Mouse (Mus musculus): ENCODE data around the gene Dhx38. TPM values are rescaled to one million over a fixed set of nuclear protein-coding genes. Genes with fewer than 3 reads are reported as not detected.

Dhx38 gene
- polyA plus RNA-seq, 1 experiment from 2014 or later, result 32.7 TPM

DNA sequence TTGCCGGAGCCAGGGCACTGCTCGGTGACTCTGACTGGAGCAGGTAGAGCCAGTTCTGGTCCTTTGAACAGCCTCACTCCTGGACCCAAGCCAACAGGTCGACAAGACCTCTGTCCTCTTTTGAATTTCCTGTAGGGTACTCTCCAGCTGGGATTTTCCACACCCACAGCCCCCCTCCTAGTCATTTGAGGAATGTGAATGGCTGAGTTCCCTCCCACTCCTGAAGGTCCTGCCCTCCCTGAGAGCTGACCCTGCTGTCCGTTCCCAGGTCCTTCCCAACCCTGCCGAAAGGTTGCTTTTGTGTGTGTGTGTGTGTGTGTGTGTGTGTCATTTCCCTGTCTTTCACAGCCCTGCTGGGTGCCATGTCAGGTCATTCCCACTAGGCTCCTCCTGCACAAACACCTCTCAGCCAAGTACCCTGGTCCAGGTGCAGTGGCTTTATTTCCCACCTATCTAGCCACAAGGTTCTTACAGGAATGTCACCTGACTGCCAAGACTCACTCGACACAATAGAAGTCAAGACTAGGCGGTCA, 21.4 kb upstream of the Dhx38 start:
- no peak for ATAC-seq (ENCODE audit: low FRiP score)
- H3K9me3 ChIP-seq, result no peaks in the 10 kb centered on the region
- WGBS, result 70% methylated on average over 7 of the region's 7 CpGs

DNA sequence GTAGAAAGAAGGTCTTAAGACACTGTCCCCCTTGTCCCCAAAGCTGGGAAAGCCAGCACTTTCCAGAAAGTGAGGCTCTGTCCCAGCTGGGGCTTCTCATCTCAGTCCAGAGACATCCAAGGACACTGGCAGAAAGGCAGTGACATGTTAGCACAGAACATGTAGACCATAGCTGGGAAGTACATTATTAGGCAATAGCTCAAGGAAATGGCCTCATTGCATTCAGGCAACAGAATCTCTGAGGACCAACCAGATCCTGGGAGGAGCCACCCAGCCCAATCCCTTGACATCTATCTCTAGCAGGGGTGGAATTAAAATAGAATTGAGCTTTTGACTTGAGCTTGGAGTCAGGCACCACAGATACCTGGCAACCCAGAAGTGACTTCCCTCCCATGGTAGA, 20.0 kb upstream of the Dhx38 start:
- no peak overlapping the region for H3K27ac ChIP-seq
- no peaks in the 10 kb centered on the region for H3K9me3 ChIP-seq
- no peaks in the 10 kb centered on the region for H3K27me3 ChIP-seq
- H3K4me1 ChIP-seq, result no peaks in the 10 kb centered on the region
- H3K36me3 ChIP-seq (replicated peaks), result no peaks in the 10 kb centered on the region
- H3K9ac ChIP-seq, result no peak overlapping the region
- no peak overlapping the region for H3K4me3 ChIP-seq (replicated peaks)
- no peak overlapping the region for H3K4me2 ChIP-seq
- ATAC-seq (ENCODE audit: low FRiP score), result no peak

More for the DNA sequence above, 21.4 kb upstream of the Dhx38 start:
- H3K4me1 ChIP-seq, result no peaks in the 10 kb centered on the region
- H3K4me3 ChIP-seq (replicated peaks), result no peak overlapping the region
- H3K36me3 ChIP-seq (replicated peaks), result peaks cover 7% of the 10 kb centered on the region
- no peak overlapping the region for H3K9ac ChIP-seq
- no peaks in the 10 kb centered on the region for H3K27me3 ChIP-seq
- H3K4me2 ChIP-seq, result no peak overlapping the region
- H3K27ac ChIP-seq, result no peak overlapping the region

DNA sequence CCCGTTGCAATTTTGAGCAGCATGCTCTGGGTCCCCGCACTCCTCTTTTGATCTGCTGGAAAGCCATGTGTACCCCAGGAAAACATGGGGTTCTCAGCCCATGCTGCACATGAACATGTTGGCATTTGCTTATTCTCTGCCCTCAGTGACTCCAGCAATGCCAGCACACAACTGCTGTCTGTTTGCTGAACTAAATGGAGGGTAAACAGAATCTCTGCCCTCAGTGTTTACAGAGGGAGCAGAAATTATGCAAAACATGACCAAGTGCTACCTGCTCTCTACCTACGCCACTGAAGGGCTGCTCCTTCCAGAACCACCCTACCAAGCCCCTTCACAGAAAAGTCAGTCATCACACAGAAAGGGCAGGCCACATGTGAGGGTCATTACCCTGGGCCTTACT, 19.2 kb upstream of the Dhx38 start:
- Histone ChIP-seq H3K9me3 (no peaks in the 10 kb centered on the region), H3K27ac (no peak overlapping the region), H3K4me2 (no peak overlapping the region), H3K4me3 (replicated peaks) (no peak overlapping the region), H3K36me3 (replicated peaks) (no peaks in the 10 kb centered on the region), H3K27me3 (no peaks in the 10 kb centered on the region; the same call in 1 of the 2 replicates), H3K4me1 (no peaks in the 10 kb centered on the region), H3K9ac (no peak overlapping the region)
- 85% methylated on average over 3 of the region's 3 CpGs for WGBS
- ATAC-seq (ENCODE audit: low FRiP score), result no peak

DNA sequence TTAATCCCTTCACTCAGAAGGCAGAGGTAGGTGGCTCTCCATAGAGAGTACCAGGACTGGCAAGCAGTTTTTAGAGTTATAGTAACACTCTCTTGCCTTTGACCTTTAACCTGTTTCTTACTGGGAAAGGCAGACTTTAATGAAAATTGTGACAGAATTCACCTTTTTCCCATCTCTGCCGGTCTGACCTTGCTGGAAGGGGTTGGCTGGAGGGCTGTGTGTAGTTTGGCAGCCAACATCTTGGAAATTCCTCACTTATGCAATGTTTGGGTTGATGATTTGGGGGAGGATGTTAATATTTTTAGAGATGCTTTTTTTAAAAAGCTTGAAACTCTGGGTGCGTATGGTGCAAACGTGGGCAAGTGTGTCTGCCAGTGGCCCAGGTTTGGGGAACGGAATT, 18.6 kb upstream of the Dhx38 start:
- 86% methylated on average over 4 of the region's 4 CpGs for WGBS
- H3K27ac ChIP-seq, result no peak overlapping the region
- H3K9ac ChIP-seq, result no peak overlapping the region
- H3K27me3 ChIP-seq, result no peaks in the 10 kb centered on the region; the same call in 1 of the 2 replicates
- no peaks in the 10 kb centered on the region for H3K9me3 ChIP-seq
- no peak overlapping the region for H3K4me2 ChIP-seq
- ATAC-seq (ENCODE audit: low FRiP score), result no peak
- no peak overlapping the region for H3K4me3 ChIP-seq (replicated peaks)
- no peaks in the 10 kb centered on the region for H3K36me3 ChIP-seq (replicated peaks)
- H3K4me1 ChIP-seq, result no peaks in the 10 kb centered on the region

DNA sequence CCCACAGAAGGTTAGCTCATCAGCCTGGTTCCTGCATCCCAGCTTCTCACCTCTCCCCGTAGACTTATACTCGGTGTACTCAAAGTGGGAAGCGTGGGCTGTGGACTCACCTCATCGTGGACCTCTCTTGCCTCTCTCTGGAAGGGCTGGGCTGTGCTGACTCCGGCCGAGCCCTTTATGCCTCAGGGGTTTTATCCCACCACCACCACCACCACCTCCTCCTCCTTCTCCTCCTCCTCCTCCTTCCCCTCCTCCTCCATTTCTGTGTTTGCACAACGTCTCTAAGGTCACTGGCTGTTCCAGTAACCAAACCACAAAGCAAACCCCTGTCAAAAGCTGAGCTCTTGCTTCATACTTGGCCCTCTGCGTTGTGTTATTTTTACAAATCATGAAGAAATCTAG, 13.2 kb upstream of the Dhx38 start, which contains the start of gene Hp:
Hp (minus strand) TSS at position 273 of the 402 bp plus-strand sequence.
- no peak within 1 kb of the TSS for H3K4me2 ChIP-seq
- H3K27ac ChIP-seq, result no peak within 1 kb of the TSS
- no peaks in the 10 kb centered on the region for H3K36me3 ChIP-seq (replicated peaks)
- H3K9me3 ChIP-seq, result no peaks in the 10 kb centered on the region
- H3K9ac ChIP-seq, result no peak within 1 kb of the TSS
- WGBS, result 73% methylated on average over 8 of the region's 8 CpGs
- no peak within 1 kb of the TSS for H3K4me3 ChIP-seq (replicated peaks)
- H3K27me3 ChIP-seq, result no peaks in the 10 kb centered on the region; the same call in 1 of the 2 replicates
- no peak for ATAC-seq (ENCODE audit: low FRiP score)
- no peaks in the 10 kb centered on the region for H3K4me1 ChIP-seq

DNA sequence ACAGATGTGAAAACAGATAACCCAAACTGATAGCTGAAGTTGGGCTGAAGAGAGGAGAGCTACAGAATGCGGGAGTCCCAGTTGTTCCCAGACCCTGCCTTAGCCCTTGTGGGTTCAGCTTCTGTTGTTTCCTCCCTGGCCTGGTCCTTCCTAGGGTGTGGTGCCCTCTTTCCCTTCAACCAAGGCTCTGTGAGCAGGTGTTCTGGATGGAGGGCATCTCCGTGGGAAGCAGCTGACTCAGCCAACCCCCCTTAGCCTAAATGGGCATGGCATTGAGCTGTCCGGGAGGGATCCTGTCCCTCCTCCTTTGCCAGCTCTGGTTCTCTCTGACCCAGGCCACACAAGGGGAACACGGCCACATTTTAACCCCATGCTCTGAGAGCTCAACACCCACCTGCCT, 10.7 kb upstream of the Dhx38 start:
- Histone ChIP-seq H3K27me3 (no peaks in the 10 kb centered on the region; the same call in 1 of the 2 replicates), H3K27ac (no peak overlapping the region), H3K9me3 (no peaks in the 10 kb centered on the region), H3K36me3 (replicated peaks) (peaks cover 9% of the 10 kb centered on the region; the same call in 1 of the 2 replicates), H3K4me3 (replicated peaks) (no peak overlapping the region), H3K4me2 (no peak overlapping the region), H3K4me1 (no peaks in the 10 kb centered on the region), H3K9ac (no peak overlapping the region)
- no peak for ATAC-seq (ENCODE audit: low FRiP score)
- WGBS, result 76% methylated on average over 4 of the region's 4 CpGs

DNA sequence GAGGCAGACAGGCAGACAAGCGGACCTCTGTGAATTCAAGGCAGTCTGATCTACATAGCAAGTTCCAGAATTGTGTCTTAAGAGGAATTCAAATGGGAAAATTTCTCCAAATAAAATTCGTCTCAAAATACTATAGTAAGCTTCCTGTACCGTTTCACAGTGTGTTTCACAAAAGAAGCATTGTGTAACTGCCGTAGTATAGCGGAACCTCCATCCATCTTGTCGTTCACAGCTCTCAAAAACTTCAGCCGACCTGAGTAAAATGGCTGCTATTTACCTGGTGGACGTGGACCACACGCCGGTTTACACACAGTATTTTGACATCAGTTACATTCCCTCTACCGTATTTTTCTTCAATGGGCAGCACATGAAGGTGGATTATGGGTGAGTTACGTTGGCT, 5.5 kb upstream of the Dhx38 start:
- no peaks in the 10 kb centered on the region for H3K9me3 ChIP-seq
- no peaks in the 10 kb centered on the region for H3K27me3 ChIP-seq
- WGBS, result 89% methylated on average over 12 of the region's 12 CpGs
- H3K4me3 ChIP-seq (replicated peaks), result no peak overlapping the region
- no peak overlapping the region for H3K27ac ChIP-seq
- H3K9ac ChIP-seq, result no peak overlapping the region
- ATAC-seq (ENCODE audit: low FRiP score), result no peak
- H3K36me3 ChIP-seq (replicated peaks), result peaks cover 16% of the 10 kb centered on the region; the same call in 1 of the 2 replicates
- H3K4me1 ChIP-seq, result peaks cover 7% of the 10 kb centered on the region
- no peak overlapping the region for H3K4me2 ChIP-seq

DNA sequence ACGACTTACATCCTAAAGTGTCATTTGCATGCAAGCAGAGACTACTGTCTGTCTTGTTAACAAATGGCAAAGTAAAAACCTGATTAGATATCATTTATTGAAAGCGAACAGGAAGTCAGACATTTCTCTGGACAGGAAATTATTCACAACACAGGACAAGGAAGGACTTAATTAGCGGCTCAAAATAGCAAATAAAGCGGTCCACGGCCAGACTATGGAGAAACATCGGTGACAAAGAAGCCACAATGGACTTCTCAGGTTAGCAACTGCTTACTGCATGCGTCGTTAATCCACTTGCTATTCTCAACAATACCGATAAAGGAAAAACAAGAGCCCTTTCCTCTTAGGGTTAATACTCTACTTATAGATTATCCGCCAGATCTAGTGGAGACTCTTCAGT, 895 bp downstream of the Dhx38 start:
- H3K9ac ChIP-seq, result peak overlapping the region; percentile 85
- H3K27me3 ChIP-seq, result no peaks in the 10 kb centered on the region
- ATAC-seq (ENCODE audit: low FRiP score), result no peak
- H3K36me3 ChIP-seq (replicated peaks), result peaks cover 31% of the 10 kb centered on the region
- peaks cover 22% of the 10 kb centered on the region for H3K4me1 ChIP-seq
- H3K27ac ChIP-seq, result no peak overlapping the region
- peak overlapping the region; percentile 87 for H3K4me2 ChIP-seq
- H3K9me3 ChIP-seq, result no peaks in the 10 kb centered on the region
- H3K4me3 ChIP-seq (replicated peaks), result peak overlapping the region; percentile 89
- WGBS, result 5% methylated on average over 10 of the region's 10 CpGs

DNA sequence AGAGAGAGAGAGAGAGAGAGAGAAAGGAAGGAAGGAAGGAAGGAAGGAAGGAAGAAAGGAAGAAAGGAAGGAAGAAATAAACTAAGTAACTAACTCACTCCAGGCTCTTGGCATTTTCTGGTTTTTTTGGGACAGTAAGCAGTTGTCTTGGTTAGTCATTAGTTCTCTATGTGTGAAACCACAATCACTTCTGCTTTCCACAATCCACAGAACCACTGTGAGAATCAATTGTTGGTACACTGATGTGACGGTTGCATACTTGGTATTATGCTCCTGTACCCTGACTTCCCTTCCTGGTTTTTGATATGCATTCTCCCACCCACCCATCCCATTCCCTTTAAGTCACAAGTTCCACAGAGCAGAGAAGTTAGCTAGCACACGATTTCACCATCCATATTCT, 1.8 kb downstream of the Dhx38 start:
- Histone ChIP-seq H3K9me3 (no peaks in the 10 kb centered on the region), H3K27ac (no peak overlapping the region), H3K4me1 (peaks cover 22% of the 10 kb centered on the region), H3K4me2 (0 out of 2 replicates have a peak overlapping the region, but pooled peaks have one; percentile 87), H3K9ac (no peak overlapping the region), H3K27me3 (no peaks in the 10 kb centered on the region), H3K4me3 (replicated peaks) (peak overlapping the region; percentile 89; the same call in 1 of the 2 replicates), H3K36me3 (replicated peaks) (peaks cover 39% of the 10 kb centered on the region)
- WGBS, result 82% methylated on average over 2 of the region's 2 CpGs
- ATAC-seq (ENCODE audit: low FRiP score), result no peak

DNA sequence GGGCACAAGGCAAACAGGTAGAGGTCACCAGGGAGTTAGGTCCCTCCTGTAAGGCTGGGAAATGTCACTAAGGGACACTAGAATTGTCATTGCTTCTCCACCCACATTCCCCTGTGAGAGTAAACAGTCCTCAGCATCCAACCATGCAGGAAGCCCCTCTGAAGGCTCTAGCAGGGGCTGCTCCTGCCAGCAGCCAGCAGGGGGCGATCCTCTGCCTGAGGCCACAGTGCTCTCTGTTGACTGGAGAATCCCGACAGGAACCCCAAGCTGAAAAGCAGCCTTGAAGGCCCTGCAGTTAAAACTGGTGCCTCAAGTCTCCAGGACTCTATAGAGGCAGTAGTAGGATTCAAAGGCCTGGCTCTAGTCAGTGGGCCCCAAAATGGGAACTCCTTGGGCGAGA, 14.0 kb downstream of the Dhx38 start:
- Histone ChIP-seq H3K9ac (no peak overlapping the region), H3K27me3 (no peaks in the 10 kb centered on the region), H3K27ac (no peak overlapping the region), H3K36me3 (replicated peaks) (peaks cover 99% of the 10 kb centered on the region), H3K4me1 (no peaks in the 10 kb centered on the region), H3K4me2 (no peak overlapping the region), H3K9me3 (no peaks in the 10 kb centered on the region), H3K4me3 (replicated peaks) (no peak overlapping the region)
- WGBS, result 41% methylated on average over 3 of the region's 3 CpGs
- ATAC-seq (ENCODE audit: low FRiP score), result no peak

DNA sequence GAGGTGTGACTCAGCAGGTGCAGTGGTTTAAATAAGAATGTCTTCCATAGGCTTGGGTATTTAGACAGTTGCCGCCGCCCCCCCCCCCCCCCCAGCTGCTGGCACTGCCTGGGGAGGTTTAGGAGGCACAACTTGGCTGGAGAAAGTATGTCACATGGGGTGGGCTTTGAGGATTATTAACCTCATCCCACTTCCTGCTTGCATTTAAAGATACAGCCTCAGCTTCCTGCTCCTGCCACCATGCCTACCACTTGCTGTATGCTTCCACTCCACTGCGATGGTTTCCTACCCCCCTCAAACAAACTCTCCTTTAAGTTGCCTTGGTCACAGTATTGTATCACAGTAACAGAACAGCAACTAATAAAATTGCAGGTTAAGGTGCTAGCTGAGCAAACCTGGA, 21.6 kb downstream of the Dhx38 start:
- no peaks in the 10 kb centered on the region for H3K27me3 ChIP-seq
- ATAC-seq (ENCODE audit: low FRiP score), result no peak
- H3K4me3 ChIP-seq (replicated peaks), result no peak overlapping the region
- no peak overlapping the region for H3K9ac ChIP-seq
- H3K27ac ChIP-seq, result no peak overlapping the region
- H3K9me3 ChIP-seq, result no peaks in the 10 kb centered on the region
- H3K4me2 ChIP-seq, result no peak overlapping the region
- peaks cover 29% of the 10 kb centered on the region for H3K36me3 ChIP-seq (replicated peaks)
- 40% methylated on average over 3 of the region's 3 CpGs for WGBS
- H3K4me1 ChIP-seq, result no peaks in the 10 kb centered on the region

DNA sequence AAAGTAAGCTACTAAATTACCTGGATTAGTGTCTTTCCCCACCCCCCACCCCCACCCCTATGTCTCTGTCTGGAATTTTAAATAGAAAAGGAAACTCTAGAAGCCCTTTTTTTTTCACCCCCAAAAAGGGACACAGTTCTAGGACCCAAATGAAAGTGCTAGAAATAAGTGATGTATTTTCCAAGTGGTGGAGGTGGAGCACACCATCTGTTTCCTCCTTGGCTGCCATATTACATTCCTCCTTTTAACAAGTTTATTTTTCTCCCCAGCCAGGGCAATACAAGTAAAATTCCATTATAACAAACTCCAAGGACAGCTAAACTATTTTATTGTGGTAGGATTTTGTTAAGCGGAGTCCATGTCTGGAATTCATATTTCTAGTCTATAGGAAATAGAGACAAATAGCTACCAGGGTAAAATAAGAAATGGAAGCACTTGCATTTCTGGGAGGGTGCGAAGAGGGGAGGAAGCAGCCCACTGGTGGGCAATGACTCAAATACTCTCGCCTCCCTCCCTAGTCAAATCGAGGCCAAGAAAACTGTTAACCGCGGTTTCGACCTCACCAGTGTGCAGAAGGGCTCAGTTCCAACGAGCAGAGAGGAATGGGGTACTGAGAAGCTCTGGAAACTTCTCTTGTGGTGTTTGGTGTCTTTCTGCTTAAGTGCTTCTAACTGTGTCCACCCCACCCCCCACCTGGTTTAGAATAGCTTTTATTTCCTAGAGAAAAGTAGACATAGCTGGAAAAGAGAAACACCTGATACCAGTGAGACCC, 22.7 kb downstream of the Dhx38 start:
- H3K36me3 ChIP-seq (replicated peaks), result peaks cover 18% of the 10 kb centered on the region
- no peaks in the 10 kb centered on the region for H3K4me1 ChIP-seq
- no peak overlapping the region for H3K27ac ChIP-seq
- no peak overlapping the region for H3K4me2 ChIP-seq
- 0 out of 2 replicates have a peak, but pooled peaks cover 5% of the 10 kb centered on the region for H3K27me3 ChIP-seq
- no peaks in the 10 kb centered on the region for H3K9me3 ChIP-seq
- ATAC-seq (ENCODE audit: low FRiP score), result no peak
- no peak overlapping the region for H3K9ac ChIP-seq
- H3K4me3 ChIP-seq (replicated peaks), result no peak overlapping the region
- WGBS, result 86% methylated on average over 8 of the region's 8 CpGs

DNA sequence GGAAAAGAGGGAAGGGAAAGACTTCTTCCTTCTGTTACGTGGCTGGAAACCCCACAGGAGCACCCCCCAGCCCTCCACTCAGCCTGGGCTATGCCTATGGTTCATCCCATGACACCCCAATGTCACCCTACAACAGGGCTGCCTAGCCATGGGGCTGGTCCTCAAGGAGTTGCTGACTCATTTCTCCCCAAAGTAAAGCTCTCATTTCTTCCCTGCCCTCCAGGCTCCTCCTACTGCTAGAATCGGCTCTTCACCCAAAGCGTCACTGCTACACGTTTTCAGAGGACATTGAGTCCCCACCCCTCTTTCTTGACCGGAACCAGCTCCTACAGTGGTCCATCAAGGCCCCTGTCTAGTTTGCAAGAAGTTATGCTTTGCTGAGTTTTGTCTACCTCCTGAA, 23.5 kb downstream of the Dhx38 start:
- Histone ChIP-seq H3K4me2 (no peak overlapping the region), H3K4me3 (replicated peaks) (no peak overlapping the region), H3K4me1 (no peaks in the 10 kb centered on the region), H3K27me3 (0 out of 2 replicates have a peak, but pooled peaks cover 6% of the 10 kb centered on the region), H3K27ac (no peak overlapping the region), H3K9ac (no peak overlapping the region), H3K36me3 (replicated peaks) (peaks cover 11% of the 10 kb centered on the region), H3K9me3 (no peaks in the 10 kb centered on the region)
- no peak for ATAC-seq (ENCODE audit: low FRiP score)
- WGBS, result 76% methylated on average over 5 of the region's 5 CpGs

Measured in forebrain, embryonic 12.5 days (tissue).